Mouse (Mus musculus): ENCODE results near the gene Adam19. TPM values are rescaled to one million over a fixed set of nuclear protein-coding genes. Genes with fewer than 3 reads are reported as not detected.

Gene Adam19
- polyA plus RNA-seq, 1 experiment from 2014 or later = 8.3 TPM

DNA sequence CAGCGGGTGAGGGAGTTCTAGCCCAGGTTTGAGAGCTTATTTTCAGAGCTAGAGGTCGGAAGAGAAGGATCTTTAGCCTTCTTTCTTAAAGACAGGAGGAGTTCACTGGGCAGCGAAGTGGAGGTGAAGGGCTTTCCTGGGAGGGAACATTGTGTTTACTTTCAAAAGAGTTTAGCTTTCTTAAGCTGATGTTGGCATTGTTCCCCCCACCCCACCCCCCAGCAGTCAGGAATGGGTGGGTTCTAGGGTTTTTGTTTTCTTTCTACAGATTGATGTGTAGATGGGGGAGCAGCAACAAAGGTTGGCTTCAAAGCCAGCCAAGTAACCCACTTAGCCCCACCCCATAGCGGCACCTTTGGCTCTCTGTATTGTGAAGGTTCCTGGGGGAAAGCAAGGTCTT, 59.2 kb downstream of the Adam19 start:
- H3K9ac ChIP-seq (replicated peaks; ENCODE audit: low read length) = no peak overlapping the region
- H3K27ac ChIP-seq (replicated peaks; ENCODE audit: low read depth, low read length) = no peak overlapping the region
- no peak overlapping the region for H3K4me2 ChIP-seq (ENCODE audit: low read length)
- H3K27me3 ChIP-seq (ENCODE audit: control insufficient read depth, insufficient read depth, low read length) = no peaks in the 10 kb centered on the region
- DNase-seq (no peak), ATAC-seq (ENCODE audit: low FRiP score, low TSS enrichment) (no peak)
- no peaks in the 10 kb centered on the region for H3K4me1 ChIP-seq (ENCODE audit: control insufficient read depth, insufficient read depth, low read length)
- H3K9me3 ChIP-seq (ENCODE audit: control insufficient read depth, low read length) = no peaks in the 10 kb centered on the region
- no peak overlapping the region for H3K4me3 ChIP-seq (replicated peaks; ENCODE audit: low read depth, low read length)
- WGBS = 62% methylated on average over 4 of the region's 4 CpGs
- H3K36me3 ChIP-seq (ENCODE audit: control insufficient read depth, insufficient read depth, low read length) = peaks cover 22% of the 10 kb centered on the region

DNA sequence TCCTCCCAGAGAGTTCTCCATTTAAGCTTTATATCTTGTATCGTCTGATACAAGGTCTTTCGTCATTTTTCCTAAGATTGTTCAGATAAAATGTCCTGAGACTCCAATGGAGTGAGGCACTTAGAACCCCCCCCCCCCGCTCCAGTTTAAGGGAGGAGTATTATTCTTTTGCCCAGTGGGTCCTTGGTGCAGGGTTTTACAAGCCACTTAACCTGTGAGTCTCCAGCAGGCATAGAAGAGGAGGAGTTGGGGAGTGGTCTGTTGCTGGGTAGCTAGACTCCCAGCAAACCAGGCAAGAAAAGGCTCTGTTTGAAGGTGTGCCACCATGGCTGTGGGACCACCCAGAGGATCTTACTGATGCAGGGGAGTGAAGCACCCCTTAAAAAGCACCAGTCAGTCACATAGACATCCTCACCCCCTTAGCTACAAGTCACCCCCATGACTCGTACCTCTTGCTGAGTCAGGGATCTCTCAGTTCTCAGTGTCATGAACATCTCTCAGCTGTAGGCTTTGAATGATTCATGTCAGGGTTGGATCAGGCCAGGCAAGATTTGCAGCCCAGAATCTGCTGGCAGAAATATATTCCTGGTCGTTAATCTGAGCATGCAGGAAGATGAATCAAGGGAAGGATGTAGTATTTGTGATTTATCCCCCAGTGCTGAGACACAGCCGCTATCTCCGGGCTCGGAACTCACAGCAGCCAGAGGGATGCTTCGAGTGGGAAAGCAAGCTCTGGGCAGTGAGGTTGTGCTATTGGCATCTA, 59.8 kb downstream of the Adam19 start:
- Histone ChIP-seq H3K27ac (replicated peaks; ENCODE audit: low read depth, low read length) (no peak overlapping the region), H3K4me1 (ENCODE audit: control insufficient read depth, insufficient read depth, low read length) (no peaks in the 10 kb centered on the region), H3K27me3 (ENCODE audit: control insufficient read depth, insufficient read depth, low read length) (no peaks in the 10 kb centered on the region), H3K9ac (replicated peaks; ENCODE audit: low read length) (no peak overlapping the region), H3K4me3 (replicated peaks; ENCODE audit: low read depth, low read length) (no peak overlapping the region), H3K36me3 (ENCODE audit: control insufficient read depth, insufficient read depth, low read length) (peaks cover 24% of the 10 kb centered on the region), H3K9me3 (ENCODE audit: control insufficient read depth, low read length) (no peaks in the 10 kb centered on the region), H3K4me2 (ENCODE audit: low read length) (no peak overlapping the region)
- DNase-seq (no peak), ATAC-seq (ENCODE audit: low FRiP score, low TSS enrichment) (no peak)
- WGBS = 87% methylated on average over 9 of the region's 9 CpGs

GRCm38 (mm10) chr11:46116510-46116909, 60.7 kb downstream of the Adam19 start:
- 98% methylated on average over 2 of the region's 2 CpGs for WGBS
- H3K4me3 ChIP-seq (replicated peaks; ENCODE audit: low read depth, low read length) = no peak overlapping the region
- DNase-seq = no peak
- no peak for ATAC-seq (ENCODE audit: low FRiP score, low TSS enrichment)
- H3K9me3 ChIP-seq (ENCODE audit: control insufficient read depth, low read length) = no peaks in the 10 kb centered on the region
- no peak overlapping the region for H3K27ac ChIP-seq (replicated peaks; ENCODE audit: low read depth, low read length)
- peaks cover 31% of the 10 kb centered on the region for H3K36me3 ChIP-seq (ENCODE audit: control insufficient read depth, insufficient read depth, low read length)
- H3K9ac ChIP-seq (replicated peaks; ENCODE audit: low read length) = no peak overlapping the region
- H3K4me1 ChIP-seq (ENCODE audit: control insufficient read depth, insufficient read depth, low read length) = no peaks in the 10 kb centered on the region
- no peaks in the 10 kb centered on the region for H3K27me3 ChIP-seq (ENCODE audit: control insufficient read depth, insufficient read depth, low read length)
- no peak overlapping the region for H3K4me2 ChIP-seq (ENCODE audit: low read length)

DNA sequence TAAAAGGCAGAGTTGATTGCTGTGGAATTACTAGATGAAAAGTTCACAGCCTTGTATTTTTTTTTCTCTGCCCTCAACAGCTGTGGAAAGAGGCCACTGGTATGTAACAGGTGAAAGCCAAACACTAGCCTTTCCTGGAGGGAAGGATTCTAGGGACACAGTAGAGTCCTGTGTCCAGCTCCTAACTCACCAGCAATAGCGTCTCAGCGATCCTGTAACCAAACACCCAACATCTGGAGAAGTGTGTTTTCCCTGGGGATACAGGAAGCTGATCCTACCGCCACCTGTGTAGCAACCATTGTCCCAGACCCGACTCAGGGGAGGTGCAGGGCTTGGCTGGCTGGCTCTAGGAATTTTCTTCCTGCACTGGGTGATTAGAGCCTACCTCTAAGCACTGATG, 63.8 kb downstream of the Adam19 start:
- no peak for DNase-seq
- Histone ChIP-seq H3K4me2 (ENCODE audit: low read length) (no peak overlapping the region), H3K4me3 (replicated peaks; ENCODE audit: low read depth, low read length) (no peak overlapping the region), H3K27me3 (ENCODE audit: control insufficient read depth, insufficient read depth, low read length) (no peaks in the 10 kb centered on the region), H3K9me3 (ENCODE audit: control insufficient read depth, low read length) (no peaks in the 10 kb centered on the region), H3K4me1 (ENCODE audit: control insufficient read depth, insufficient read depth, low read length) (no peaks in the 10 kb centered on the region), H3K9ac (replicated peaks; ENCODE audit: low read length) (no peak overlapping the region), H3K27ac (replicated peaks; ENCODE audit: low read depth, low read length) (no peak overlapping the region), H3K36me3 (ENCODE audit: control insufficient read depth, insufficient read depth, low read length) (peaks cover 35% of the 10 kb centered on the region)
- 33% methylated on average over 4 of the region's 4 CpGs for WGBS
- no peak for ATAC-seq (ENCODE audit: low FRiP score, low TSS enrichment)

GRCm38 (mm10) chr11:46120084-46120483, 64.3 kb downstream of the Adam19 start:
- Histone ChIP-seq H3K27me3 (ENCODE audit: control insufficient read depth, insufficient read depth, low read length) (no peaks in the 10 kb centered on the region), H3K4me1 (ENCODE audit: control insufficient read depth, insufficient read depth, low read length) (no peaks in the 10 kb centered on the region), H3K4me3 (replicated peaks; ENCODE audit: low read depth, low read length) (no peak overlapping the region), H3K36me3 (ENCODE audit: control insufficient read depth, insufficient read depth, low read length) (peaks cover 38% of the 10 kb centered on the region), H3K27ac (replicated peaks; ENCODE audit: low read depth, low read length) (no peak overlapping the region), H3K9me3 (ENCODE audit: control insufficient read depth, low read length) (no peaks in the 10 kb centered on the region), H3K9ac (replicated peaks; ENCODE audit: low read length) (no peak overlapping the region), H3K4me2 (ENCODE audit: low read length) (no peak overlapping the region)
- ATAC-seq (ENCODE audit: low FRiP score, low TSS enrichment) = no peak
- no peak for DNase-seq
- 91% methylated on average over 10 of the region's 10 CpGs for WGBS

DNA sequence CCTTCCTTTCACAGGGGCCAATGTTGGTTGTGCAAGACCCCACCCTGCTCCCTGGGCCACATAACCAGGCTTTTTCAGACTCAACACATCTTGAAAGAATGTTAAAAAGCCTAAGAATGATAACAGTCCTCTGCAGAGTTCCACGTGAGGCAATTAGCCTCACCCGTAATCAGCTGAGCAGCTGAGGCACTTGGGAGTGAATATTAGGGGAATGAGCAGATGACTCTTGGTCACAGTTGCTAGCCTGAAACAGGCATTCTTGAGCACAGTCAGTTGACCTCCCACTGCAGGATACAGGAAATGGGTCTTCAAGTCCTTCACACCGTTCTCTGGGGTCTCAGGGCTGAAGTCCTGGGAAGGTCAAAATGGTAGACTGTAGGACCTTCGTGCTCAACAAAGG, 65.9 kb downstream of the Adam19 start:
- 89% methylated on average over 4 of the region's 4 CpGs for WGBS

GRCm38 (mm10) chr11:46122875-46123274, 67.1 kb downstream of the Adam19 start:
- WGBS = 89% methylated on average over 4 of the region's 4 CpGs
- Histone ChIP-seq H3K27ac (replicated peaks; ENCODE audit: low read depth, low read length) (no peak overlapping the region), H3K4me1 (ENCODE audit: control insufficient read depth, insufficient read depth, low read length) (no peaks in the 10 kb centered on the region), H3K4me3 (replicated peaks; ENCODE audit: low read depth, low read length) (no peak overlapping the region), H3K4me2 (ENCODE audit: low read length) (no peak overlapping the region), H3K27me3 (ENCODE audit: control insufficient read depth, insufficient read depth, low read length) (no peaks in the 10 kb centered on the region), H3K9ac (replicated peaks; ENCODE audit: low read length) (no peak overlapping the region), H3K36me3 (ENCODE audit: control insufficient read depth, insufficient read depth, low read length) (peaks cover 43% of the 10 kb centered on the region), H3K9me3 (ENCODE audit: control insufficient read depth, low read length) (no peaks in the 10 kb centered on the region)
- no peak for ATAC-seq (ENCODE audit: low FRiP score, low TSS enrichment)
- DNase-seq = no peak

More for the DNA sequence above, 65.9 kb downstream of the Adam19 start:
- H3K9me3 ChIP-seq (ENCODE audit: control insufficient read depth, low read length) = no peaks in the 10 kb centered on the region
- H3K4me1 ChIP-seq (ENCODE audit: control insufficient read depth, insufficient read depth, low read length) = no peaks in the 10 kb centered on the region
- H3K9ac ChIP-seq (replicated peaks; ENCODE audit: low read length) = no peak overlapping the region
- ATAC-seq (ENCODE audit: low FRiP score, low TSS enrichment) = no peak
- no peak overlapping the region for H3K27ac ChIP-seq (replicated peaks; ENCODE audit: low read depth, low read length)
- H3K4me2 ChIP-seq (ENCODE audit: low read length) = no peak overlapping the region
- DNase-seq = no peak
- H3K4me3 ChIP-seq (replicated peaks; ENCODE audit: low read depth, low read length) = no peak overlapping the region
- no peaks in the 10 kb centered on the region for H3K27me3 ChIP-seq (ENCODE audit: control insufficient read depth, insufficient read depth, low read length)
- H3K36me3 ChIP-seq (ENCODE audit: control insufficient read depth, insufficient read depth, low read length) = peaks cover 35% of the 10 kb centered on the region

- Histone ChIP-seq H3K27ac (replicated peaks; ENCODE audit: low read depth, low read length) (no peak overlapping the region), H3K9me3 (ENCODE audit: control insufficient read depth, low read length) (no peaks in the 10 kb centered on the region), H3K9ac (replicated peaks; ENCODE audit: low read length) (no peak overlapping the region), H3K27me3 (ENCODE audit: control insufficient read depth, insufficient read depth, low read length) (no peaks in the 10 kb centered on the region), H3K36me3 (ENCODE audit: control insufficient read depth, insufficient read depth, low read length) (peaks cover 42% of the 10 kb centered on the region), H3K4me3 (replicated peaks; ENCODE audit: low read depth, low read length) (no peak overlapping the region), H3K4me2 (ENCODE audit: low read length) (no peak overlapping the region), H3K4me1 (ENCODE audit: control insufficient read depth, insufficient read depth, low read length) (no peaks in the 10 kb centered on the region)
- 93% methylated on average over 8 of the region's 8 CpGs for WGBS
- DNase-seq (no peak), ATAC-seq (ENCODE audit: low FRiP score, low TSS enrichment) (no peak)
Observed at GRCm38 (mm10) chr11:46123328-46123866, 67.6 kb downstream of the Adam19 start.

Data from midbrain, embryonic 14.5 days (tissue).